Mouse (Mus musculus) forebrain, embryonic 13.5 days (tissue): ENCODE results near the gene Vps37b. TPM values are rescaled to one million over a fixed set of nuclear protein-coding genes. Genes with fewer than 3 reads are reported as not detected.

Source experiments
- ATAC-seq: fragments of 200-750 bp; cut with Nextera tagmentation; 2 replicates; pipeline ENCODE4 v1.8.0; 2017
- H3K27ac ChIP-seq: fragments of 300-500 bp; sonication (generic); 2 replicates; pipeline ENCODE4 v1.5.1; 2015; ENCODE audit warnings: inconsistent platforms, mild to moderate bottlenecking, moderate library complexity
- H3K27me3 ChIP-seq: fragments of 300-500 bp; sonication (generic); 2 replicates; pipeline ENCODE4 v1.6.1; 2015; ENCODE audit warnings: mild to moderate bottlenecking, inconsistent platforms
- H3K36me3 ChIP-seq: fragments of 300-500 bp; sonication (generic); 2 replicates; pipeline ENCODE4 v1.6.1; 2015; ENCODE audit warnings: mild to moderate bottlenecking, inconsistent platforms; ENCODE audit not compliant: poor library complexity, severe bottlenecking
- H3K4me1 ChIP-seq: fragments of 300-500 bp; sonication (generic); 2 replicates; pipeline ENCODE4 v1.6.1; 2015; ENCODE audit warnings: inconsistent platforms
- H3K4me2 ChIP-seq: fragments of 300-500 bp; sonication (generic); 2 replicates; pipeline ENCODE4 v1.6.1; 2015; ENCODE audit warnings: inconsistent platforms, mild to moderate bottlenecking, moderate library complexity
- H3K4me3 ChIP-seq: fragments of 300-500 bp; sonication (generic); 2 replicates; pipeline ENCODE4 v1.5.1; 2015; ENCODE audit warnings: mild to moderate bottlenecking, inconsistent platforms
- H3K9ac ChIP-seq: fragments of 300-500 bp; sonication (generic); 2 replicates; pipeline ENCODE4 v1.6.1; 2015; ENCODE audit warnings: mild to moderate bottlenecking, inconsistent platforms
- H3K9me3 ChIP-seq: fragments of 300-500 bp; sonication (generic); replicated peaks from 2 replicates; pipeline ENCODE4 v1.6.1; 2016; ENCODE audit warnings: inconsistent platforms
- WGBS: fragments of 180-500 bp; shearing (Covaris S2); methylation state at CpG from one replicate; pipeline ENCODE4 v1.1.7; 2015; 5-methylcytosine and 5-hydroxymethylcytosine counted together
- polyA plus RNA-seq: library from polyadenylated mRNA; unstranded; fragments of >200 nt; fragmentation: Nextera tagmentation; extraction: Ambion mirVana; gene quantifications from 2 replicates; pipeline ENCODE4 v1.2.1, GENCODE M21; 2015

Gene Vps37b
- 86.5 and 92.2 TPM in 2 replicates for polyA plus RNA-seq

- peak within 1 kb of the TSS; percentile 78 for H3K4me2 ChIP-seq
- peak within 1 kb of the TSS; percentile 92 for H3K27ac ChIP-seq
- H3K36me3 ChIP-seq, result 0 out of 2 replicates have a peak, but pooled peaks cover 5% of the 10 kb centered on the region
- H3K27me3 ChIP-seq, result no peaks in the 10 kb centered on the region
- H3K9ac ChIP-seq, result peak within 1 kb of the TSS; percentile 99
- under 1% methylated on average over 50 of the region's 52 CpGs for WGBS
- H3K9me3 ChIP-seq, result no peaks in the 10 kb centered on the region
- peaks cover 44% of the 10 kb centered on the region for H3K4me1 ChIP-seq
- H3K4me3 ChIP-seq, result peak within 1 kb of the TSS; percentile 79
- peak; percentile 79 for ATAC-seq
Observed at GRCm38 (mm10) chr5:124032001-124032508, at the start of gene Vps37b. Gene Vps37b (minus strand): TSS chr5:124032270.

GRCm38 (mm10) chr5:124079880-124080279 lies 47.8 kb upstream of the Vps37b start:
- Histone ChIP-seq H3K4me3 (no peak overlapping the region), H3K9ac (peak overlapping the region; percentile 46; the same call in 1 of the 2 replicates), H3K36me3 (no peaks in the 10 kb centered on the region), H3K27me3 (no peaks in the 10 kb centered on the region), H3K27ac (peak overlapping the region; percentile 95), H3K9me3 (no peaks in the 10 kb centered on the region), H3K4me2 (no peak overlapping the region), H3K4me1 (peaks cover 37% of the 10 kb centered on the region)
- no peak for ATAC-seq
- 93% methylated on average over 17 of the region's 17 CpGs for WGBS

GRCm38 (mm10) chr5:124078794-124079416 lies 46.8 kb upstream of the Vps37b start:
- H3K9me3 ChIP-seq, result no peaks in the 10 kb centered on the region
- H3K4me3 ChIP-seq, result 0 out of 2 replicates have a peak overlapping the region, but pooled peaks have one; percentile 7
- peaks cover 37% of the 10 kb centered on the region for H3K4me1 ChIP-seq
- peak; percentile 91 for ATAC-seq
- H3K9ac ChIP-seq, result peak overlapping the region; percentile 37; the same call in 1 of the 2 replicates
- no peaks in the 10 kb centered on the region for H3K27me3 ChIP-seq
- no peaks in the 10 kb centered on the region for H3K36me3 ChIP-seq
- peak overlapping the region; percentile 95 for H3K27ac ChIP-seq
- H3K4me2 ChIP-seq, result peak overlapping the region; percentile 47
- 50% methylated on average over 9 of the region's 9 CpGs for WGBS

- WGBS, result 63% methylated on average over 6 of the region's 6 CpGs
- peak overlapping the region; percentile 95 for H3K27ac ChIP-seq
Observed at GRCm38 (mm10) chr5:124077856-124078460, 45.9 kb upstream of the Vps37b start.

GRCm38 (mm10) chr5:124077241-124077640 lies 45.2 kb upstream of the Vps37b start:
- WGBS, result 89% methylated on average over 13 of the region's 13 CpGs
- H3K9me3 ChIP-seq, result no peaks in the 10 kb centered on the region
- no peak overlapping the region; the same call in 1 of the 2 replicates for H3K4me2 ChIP-seq
- H3K9ac ChIP-seq, result no peak overlapping the region
- H3K27ac ChIP-seq, result no peak overlapping the region
- no peak for ATAC-seq
- H3K4me3 ChIP-seq, result no peak overlapping the region
- no peaks in the 10 kb centered on the region for H3K27me3 ChIP-seq
- no peaks in the 10 kb centered on the region for H3K36me3 ChIP-seq
- peaks cover 42% of the 10 kb centered on the region for H3K4me1 ChIP-seq

More at GRCm38 (mm10) chr5:124077856-124078460, 45.9 kb upstream of the Vps37b start:
- peak overlapping the region; percentile 47 for H3K4me2 ChIP-seq
- H3K27me3 ChIP-seq, result no peaks in the 10 kb centered on the region
- ATAC-seq, result no peak
- H3K36me3 ChIP-seq, result no peaks in the 10 kb centered on the region
- H3K4me3 ChIP-seq, result no peak overlapping the region
- peak overlapping the region; percentile 30; the same call in 1 of the 2 replicates for H3K9ac ChIP-seq
- peaks cover 42% of the 10 kb centered on the region for H3K4me1 ChIP-seq
- H3K9me3 ChIP-seq, result no peaks in the 10 kb centered on the region

GRCm38 (mm10) chr5:124076559-124076958 lies 44.5 kb upstream of the Vps37b start:
- WGBS, result 62% methylated on average over 9 of the region's 9 CpGs
- Histone ChIP-seq H3K27ac (no peak overlapping the region), H3K9ac (no peak overlapping the region), H3K9me3 (no peaks in the 10 kb centered on the region), H3K27me3 (no peaks in the 10 kb centered on the region), H3K4me1 (peaks cover 47% of the 10 kb centered on the region), H3K36me3 (no peaks in the 10 kb centered on the region), H3K4me2 (no peak overlapping the region), H3K4me3 (no peak overlapping the region)
- ATAC-seq, result no peak

- no peak overlapping the region for H3K4me3 ChIP-seq
- no peak for ATAC-seq
- no peak overlapping the region for H3K27ac ChIP-seq
- no peak overlapping the region for H3K4me2 ChIP-seq
- peaks cover 47% of the 10 kb centered on the region for H3K4me1 ChIP-seq
- no peaks in the 10 kb centered on the region for H3K36me3 ChIP-seq
- no peaks in the 10 kb centered on the region for H3K9me3 ChIP-seq
- no peak overlapping the region for H3K9ac ChIP-seq
- H3K27me3 ChIP-seq, result no peaks in the 10 kb centered on the region
- 76% methylated on average over 9 of the region's 9 CpGs for WGBS
Observed at GRCm38 (mm10) chr5:124075716-124076115, 43.6 kb upstream of the Vps37b start.

GRCm38 (mm10) chr5:124074845-124075307 lies 42.8 kb upstream of the Vps37b start:
- Histone ChIP-seq H3K4me2 (no peak overlapping the region), H3K4me3 (no peak overlapping the region), H3K9ac (no peak overlapping the region), H3K9me3 (no peaks in the 10 kb centered on the region), H3K27ac (no peak overlapping the region), H3K4me1 (peaks cover 42% of the 10 kb centered on the region), H3K36me3 (no peaks in the 10 kb centered on the region), H3K27me3 (no peaks in the 10 kb centered on the region)
- WGBS, result 73% methylated on average over 10 of the region's 10 CpGs
- ATAC-seq, result no peak

- no peaks in the 10 kb centered on the region for H3K27me3 ChIP-seq
- H3K4me1 ChIP-seq, result peaks cover 30% of the 10 kb centered on the region
- H3K4me2 ChIP-seq, result no peak overlapping the region
- no peak overlapping the region for H3K4me3 ChIP-seq
- H3K27ac ChIP-seq, result peak overlapping the region; percentile 14; the same call in 1 of the 2 replicates
- H3K9me3 ChIP-seq, result no peaks in the 10 kb centered on the region
- ATAC-seq, result no peak
- H3K9ac ChIP-seq, result peak overlapping the region; percentile 1; the same call in 1 of the 2 replicates
- H3K36me3 ChIP-seq, result no peaks in the 10 kb centered on the region
- WGBS, result 59% methylated on average over 9 of the region's 9 CpGs
Observed at GRCm38 (mm10) chr5:124073682-124074081, 41.6 kb upstream of the Vps37b start.

- Histone ChIP-seq H3K4me2 (no peak overlapping the region), H3K4me1 (peaks cover 10% of the 10 kb centered on the region; the same call in 1 of the 2 replicates), H3K4me3 (no peak overlapping the region), H3K9me3 (no peaks in the 10 kb centered on the region; the same call in 1 of the 2 replicates), H3K9ac (no peak overlapping the region), H3K27ac (no peak overlapping the region), H3K36me3 (no peaks in the 10 kb centered on the region), H3K27me3 (no peaks in the 10 kb centered on the region)
- WGBS, result 82% methylated on average over 3 of the region's 3 CpGs
- ATAC-seq, result no peak
Observed at GRCm38 (mm10) chr5:124069657-124070056, 37.6 kb upstream of the Vps37b start.

GRCm38 (mm10) chr5:124062037-124062824 lies 30.2 kb upstream of the Vps37b start:
- no peaks in the 10 kb centered on the region; the same call in 1 of the 2 replicates for H3K9me3 ChIP-seq
- no peaks in the 10 kb centered on the region for H3K27me3 ChIP-seq
- ATAC-seq, result no peak
- H3K4me1 ChIP-seq, result no peaks in the 10 kb centered on the region
- no peaks in the 10 kb centered on the region for H3K36me3 ChIP-seq
- 0 out of 2 replicates have a peak overlapping the region, but pooled peaks have one; percentile 21 for H3K9ac ChIP-seq
- peak overlapping the region; percentile 3; the same call in 1 of the 2 replicates for H3K27ac ChIP-seq
- no peak overlapping the region for H3K4me3 ChIP-seq
- no peak overlapping the region for H3K4me2 ChIP-seq
- 76% methylated on average over 12 of the region's 12 CpGs for WGBS
